Mouse (Mus musculus): ENCODE data around the gene Fancg. TPM values are rescaled to one million over a fixed set of nuclear protein-coding genes. Genes with fewer than 3 reads are reported as not detected.
A peak's percentile ranks its signal among the peaks of the same experiment; 100 is the strongest.

The Fancg gene
- polyA plus RNA-seq, 1 experiment from 2014 or later, result 23.2 TPM

DNA sequence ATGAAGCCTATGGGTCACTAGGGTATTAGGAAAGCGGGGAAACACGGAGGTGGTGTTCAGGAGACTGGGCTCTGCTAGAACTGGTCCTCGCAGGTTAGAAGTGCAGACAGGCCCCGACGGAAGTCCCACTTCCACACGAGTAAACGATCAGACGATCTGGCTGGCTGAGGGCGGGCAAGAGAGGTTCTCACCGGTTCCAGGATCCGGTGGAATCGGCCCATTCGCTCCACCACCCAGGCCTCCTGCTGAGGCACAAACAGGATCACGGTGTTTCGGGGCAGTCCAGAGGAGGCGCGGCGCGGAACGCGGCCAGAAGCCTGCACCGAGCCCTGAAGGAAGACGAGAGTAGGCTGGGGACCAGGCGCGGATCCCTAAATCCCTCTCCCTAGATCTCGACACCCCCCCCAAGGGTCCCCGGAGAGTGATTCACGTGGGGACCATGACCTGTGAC lies 20.5 kb upstream of the Fancg start:
- peaks cover 78% of the 10 kb centered on the region for H3K36me3 ChIP-seq
- DNase-seq (ENCODE audit: low spot score), result no peak
- WGBS, result 2% methylated on average over 28 of the region's 28 CpGs

DNA sequence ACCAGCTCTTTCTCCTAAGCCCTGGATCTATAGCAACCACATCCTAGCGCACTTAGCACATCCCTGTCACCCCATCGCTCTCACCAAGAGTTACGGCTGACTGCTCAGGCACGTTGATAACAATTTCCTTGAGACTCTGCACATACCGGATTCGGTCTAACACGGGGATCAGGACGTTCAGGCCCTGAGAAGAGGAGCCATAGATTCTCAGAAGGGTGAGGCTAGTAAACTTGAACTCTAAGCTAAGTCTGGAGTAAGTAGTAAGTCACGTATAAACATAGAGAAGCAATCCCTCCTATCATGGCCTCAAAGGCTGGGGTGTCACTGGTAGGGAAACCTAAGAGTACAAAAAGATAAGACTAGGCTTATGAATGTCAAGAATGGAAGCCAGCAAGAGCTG lies 20.0 kb upstream of the Fancg start:
- H3K9me3 ChIP-seq, result no peaks in the 10 kb centered on the region
- H3K4me3 ChIP-seq, result peak overlapping the region; percentile 86
- H3K4me1 ChIP-seq (replicated peaks), result peaks cover 35% of the 10 kb centered on the region
- H3K27me3 ChIP-seq (ENCODE audit: insufficient read depth, poor library complexity, severe bottlenecking), result no peaks in the 10 kb centered on the region
- H3K36me3 ChIP-seq, result peaks cover 73% of the 10 kb centered on the region
- H3K27ac ChIP-seq, result peak overlapping the region; percentile 92
- DNase-seq (ENCODE audit: low spot score), result no peak
- 86% methylated on average over 9 of the region's 9 CpGs for WGBS

More for the DNA sequence above, 20.5 kb upstream of the Fancg start:
- Histone ChIP-seq H3K4me3 (peak overlapping the region; percentile 86), H3K27ac (peak overlapping the region; percentile 92), H3K27me3 (ENCODE audit: insufficient read depth, poor library complexity, severe bottlenecking) (no peaks in the 10 kb centered on the region), H3K4me1 (replicated peaks) (peaks cover 32% of the 10 kb centered on the region), H3K9me3 (no peaks in the 10 kb centered on the region)

DNA sequence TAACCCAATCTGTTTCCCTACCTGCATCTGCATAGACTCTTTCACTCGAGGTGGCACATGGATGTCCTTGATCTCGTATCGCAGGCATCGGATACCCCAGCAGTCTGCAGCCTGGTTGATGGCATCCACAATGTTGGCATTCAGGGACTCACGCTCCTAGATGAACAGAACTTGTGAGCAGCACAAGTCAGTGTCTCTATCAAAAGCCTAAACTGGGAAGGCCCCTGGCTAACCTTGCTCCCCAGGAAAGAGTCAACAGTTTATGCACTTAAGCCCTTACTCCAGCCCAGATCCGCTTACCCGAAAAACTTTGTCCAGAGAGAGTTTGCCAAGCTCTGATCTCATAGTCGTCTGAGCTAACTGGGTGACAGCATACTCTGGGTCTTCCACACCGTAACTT lies 19.4 kb upstream of the Fancg start:
- Histone ChIP-seq H3K4me3 (peak overlapping the region; percentile 86), H3K9me3 (no peaks in the 10 kb centered on the region), H3K27ac (no peak overlapping the region), H3K36me3 (peaks cover 67% of the 10 kb centered on the region), H3K4me1 (replicated peaks) (peaks cover 41% of the 10 kb centered on the region), H3K27me3 (ENCODE audit: insufficient read depth, poor library complexity, severe bottlenecking) (no peaks in the 10 kb centered on the region)
- no peak for DNase-seq (ENCODE audit: low spot score)
- WGBS, result 96% methylated on average over 9 of the region's 9 CpGs

DNA sequence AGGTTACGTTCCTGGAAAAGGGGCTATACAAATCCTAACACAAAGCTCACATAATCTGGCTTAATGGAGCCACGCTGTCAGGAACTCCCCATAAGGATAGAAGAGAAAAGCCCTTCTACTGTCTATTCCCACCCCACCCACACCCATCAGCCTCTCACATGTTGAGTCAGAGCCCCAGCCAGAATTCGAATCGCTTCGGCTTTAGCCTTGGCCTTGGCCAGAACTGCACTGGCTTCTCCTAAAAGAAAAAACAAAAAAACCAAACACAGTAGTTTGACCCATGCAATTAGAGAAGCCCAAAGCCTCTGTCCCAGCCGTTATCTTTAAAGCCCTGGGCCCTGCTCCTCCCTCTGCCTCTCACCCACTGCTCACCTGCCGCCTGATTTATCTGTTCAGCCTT lies 18.8 kb upstream of the Fancg start:
- Histone ChIP-seq H3K9me3 (no peaks in the 10 kb centered on the region), H3K36me3 (peaks cover 64% of the 10 kb centered on the region), H3K4me1 (replicated peaks) (peaks cover 47% of the 10 kb centered on the region)

DNA sequence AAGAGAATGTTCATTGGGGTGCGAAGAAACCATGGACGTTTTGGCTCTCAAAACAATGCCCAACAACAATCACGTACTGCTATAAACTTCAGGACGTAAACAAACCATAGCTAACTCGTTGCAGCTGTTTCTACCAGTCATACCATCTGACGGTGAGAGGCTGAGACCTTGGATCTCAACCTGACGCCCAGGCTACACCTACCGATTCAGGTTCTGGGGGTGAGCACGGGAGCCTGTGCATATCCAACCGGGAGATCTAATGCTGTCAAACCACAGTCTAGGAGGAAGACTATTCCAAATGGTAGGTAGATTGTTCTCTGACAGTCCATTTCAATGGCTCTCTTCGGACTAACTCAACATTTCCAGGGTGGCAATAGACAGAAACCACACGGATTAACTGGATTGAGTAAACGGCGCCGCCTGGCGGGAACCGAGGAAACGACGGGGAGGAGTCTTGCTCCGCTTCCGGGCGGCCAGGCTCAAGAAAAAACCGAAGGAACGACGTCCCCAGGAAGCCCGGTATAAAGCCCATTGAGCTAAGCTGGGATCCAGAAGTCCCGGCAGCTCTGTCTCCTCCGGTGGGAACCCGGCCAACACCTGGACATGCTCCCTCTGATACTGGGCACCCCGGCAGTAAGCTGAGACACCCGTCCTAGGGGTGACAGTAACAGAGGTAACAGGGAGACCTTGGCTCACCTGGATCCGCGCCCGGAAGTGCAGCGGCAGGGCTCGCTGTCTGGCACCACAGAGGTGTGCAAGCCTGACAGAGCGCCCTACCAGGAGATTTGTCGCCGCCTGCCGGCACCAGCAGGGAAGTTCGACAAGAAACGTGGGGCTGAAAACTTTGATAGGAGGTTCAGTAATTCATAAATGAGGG lies 15.0 kb upstream of the Fancg start, which contains the start of gene Pigo:
TSS of gene Pigo (minus strand) at position 736 of the 877 bp plus-strand sequence.
- peak; percentile 92 for DNase-seq (ENCODE audit: low spot score)
- Histone ChIP-seq H3K36me3 (peaks cover 84% of the 10 kb centered on the region), H3K9me3 (no peaks in the 10 kb centered on the region), H3K27ac (peak within 1 kb of the TSS; percentile 88), H3K27me3 (ENCODE audit: insufficient read depth, poor library complexity, severe bottlenecking) (no peaks in the 10 kb centered on the region), H3K4me3 (peak within 1 kb of the TSS; percentile 65), H3K4me1 (replicated peaks) (peaks cover 27% of the 10 kb centered on the region)
- WGBS, result 10% methylated on average over 42 of the region's 42 CpGs

More for the DNA sequence above, 18.8 kb upstream of the Fancg start:
- Histone ChIP-seq H3K27me3 (ENCODE audit: insufficient read depth, poor library complexity, severe bottlenecking) (no peaks in the 10 kb centered on the region), H3K4me3 (no peak overlapping the region), H3K27ac (no peak overlapping the region)
- no peak for DNase-seq (ENCODE audit: low spot score)
- WGBS, result 94% methylated on average over 7 of the region's 7 CpGs

DNA sequence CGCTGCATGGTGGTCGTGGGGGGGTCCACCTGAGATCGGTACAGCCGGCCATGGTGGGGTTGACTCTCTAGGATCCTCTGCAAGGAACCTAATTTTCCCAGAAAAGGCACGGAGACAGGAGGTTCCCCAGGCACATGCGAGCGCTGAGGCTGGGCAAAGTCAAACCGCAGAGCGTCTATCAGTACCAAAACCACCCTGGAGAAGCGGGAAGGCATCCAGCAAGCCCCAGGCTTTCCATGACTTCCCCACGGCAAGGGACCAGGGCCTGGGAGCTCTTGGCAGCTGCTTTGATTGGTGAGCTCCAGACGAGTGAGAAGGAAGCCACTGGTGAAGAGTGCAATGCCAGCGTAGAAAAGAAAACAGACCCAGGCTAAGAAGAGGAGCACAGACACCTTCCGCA lies 14.4 kb upstream of the Fancg start:
- Histone ChIP-seq H3K27ac (peak overlapping the region; percentile 88), H3K27me3 (ENCODE audit: insufficient read depth, poor library complexity, severe bottlenecking) (no peaks in the 10 kb centered on the region), H3K9me3 (no peaks in the 10 kb centered on the region), H3K36me3 (peaks cover 85% of the 10 kb centered on the region), H3K4me3 (peak overlapping the region; percentile 65), H3K4me1 (replicated peaks) (peaks cover 20% of the 10 kb centered on the region)
- WGBS, result 86% methylated on average over 14 of the region's 14 CpGs
- no peak for DNase-seq (ENCODE audit: low spot score)

DNA sequence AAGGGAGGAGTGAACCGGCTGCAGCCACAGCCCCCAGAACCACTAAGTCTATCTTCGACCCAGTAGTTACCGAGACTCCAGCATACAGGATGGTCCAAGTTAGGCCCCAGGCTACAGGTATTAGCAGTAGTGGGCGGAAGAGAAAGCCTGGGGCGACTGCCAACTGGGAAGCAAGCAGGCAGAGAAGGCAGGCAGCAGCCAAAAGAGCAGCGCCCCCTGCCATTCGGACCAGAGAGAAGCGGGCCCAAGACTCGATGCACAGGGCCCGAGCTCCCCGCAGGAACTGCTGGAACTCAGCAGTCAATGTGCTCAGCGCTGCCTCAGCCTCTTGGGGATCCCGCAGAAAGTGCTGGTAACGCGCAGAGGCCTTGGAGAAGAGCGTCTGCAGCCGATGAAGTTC lies 11.0 kb upstream of the Fancg start:
- 73% methylated on average over 17 of the region's 17 CpGs for WGBS
- Histone ChIP-seq H3K27ac (no peak overlapping the region), H3K9me3 (no peaks in the 10 kb centered on the region), H3K4me3 (no peak overlapping the region), H3K4me1 (replicated peaks) (peaks cover 15% of the 10 kb centered on the region), H3K36me3 (peaks cover 82% of the 10 kb centered on the region), H3K27me3 (ENCODE audit: insufficient read depth, poor library complexity, severe bottlenecking) (no peaks in the 10 kb centered on the region)
- DNase-seq (ENCODE audit: low spot score), result no peak

DNA sequence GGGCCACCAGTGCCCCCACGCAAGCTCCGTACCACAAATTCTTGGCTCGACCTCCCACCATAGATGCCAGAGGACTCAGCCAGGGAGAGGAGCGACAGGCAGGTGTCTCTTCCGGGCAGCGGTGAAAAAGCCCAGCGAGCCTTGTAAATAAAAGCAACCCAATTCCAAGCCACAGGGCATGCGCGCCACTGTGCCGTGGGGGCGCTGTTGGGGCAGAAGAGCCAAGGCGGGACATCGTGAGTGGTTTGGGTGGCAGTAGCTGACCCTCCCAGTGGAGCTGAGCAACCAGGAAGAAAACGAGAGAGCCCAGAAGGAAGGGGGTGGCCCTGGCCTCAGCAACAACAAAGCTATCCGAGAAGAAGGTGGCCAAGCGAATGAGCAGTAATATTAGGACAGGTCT lies 10.6 kb upstream of the Fancg start:
- Histone ChIP-seq H3K36me3 (peaks cover 81% of the 10 kb centered on the region), H3K27ac (no peak overlapping the region), H3K4me1 (replicated peaks) (peaks cover 15% of the 10 kb centered on the region), H3K9me3 (no peaks in the 10 kb centered on the region), H3K4me3 (no peak overlapping the region), H3K27me3 (ENCODE audit: insufficient read depth, poor library complexity, severe bottlenecking) (no peaks in the 10 kb centered on the region)
- DNase-seq (ENCODE audit: low spot score), result no peak
- 82% methylated on average over 16 of the region's 16 CpGs for WGBS

DNA sequence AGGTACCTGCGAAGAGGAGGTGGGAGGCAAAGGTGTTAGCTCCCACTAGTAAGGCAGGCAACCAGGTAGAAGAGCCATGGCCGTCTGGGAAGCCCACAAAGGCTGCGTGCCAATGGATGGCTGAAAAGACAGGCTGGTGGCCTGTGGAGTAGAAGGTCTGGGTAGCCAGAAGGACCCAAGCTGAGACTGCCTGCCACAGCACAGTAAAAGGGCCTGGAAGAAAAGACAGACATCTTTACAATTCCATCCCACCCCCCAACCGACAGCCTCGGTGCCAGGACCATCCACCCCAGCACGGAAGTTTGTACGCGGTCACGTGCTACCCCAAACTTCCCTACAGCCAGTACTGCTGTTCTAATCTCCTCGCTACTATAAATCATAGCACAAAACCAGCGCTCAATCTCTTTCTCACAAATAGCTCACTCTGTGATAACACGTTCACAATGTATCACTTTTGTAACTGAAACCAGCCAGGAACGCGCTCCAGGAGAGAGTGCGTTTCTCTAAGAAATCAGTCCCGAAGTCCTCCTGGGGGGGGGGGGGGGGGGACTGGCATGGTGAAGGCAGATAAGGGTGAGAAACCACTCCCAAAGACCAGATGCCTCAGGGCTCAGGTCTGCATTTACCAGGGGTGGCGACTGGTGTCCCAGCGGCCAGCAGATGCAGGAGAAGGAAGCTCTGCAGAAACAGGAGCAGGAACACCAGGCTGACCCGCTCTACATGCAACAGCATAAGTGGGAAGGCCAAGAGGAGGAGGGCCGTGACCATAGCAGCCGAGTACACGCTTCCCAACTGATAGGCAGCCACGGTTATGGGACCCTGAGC lies 9.5 kb upstream of the Fancg start:
- no peak overlapping the region for H3K4me3 ChIP-seq
- H3K4me1 ChIP-seq (replicated peaks), result peaks cover 7% of the 10 kb centered on the region
- no peak for DNase-seq (ENCODE audit: low spot score)
- no peaks in the 10 kb centered on the region for H3K9me3 ChIP-seq
- H3K27me3 ChIP-seq (ENCODE audit: insufficient read depth, poor library complexity, severe bottlenecking), result no peaks in the 10 kb centered on the region
- no peak overlapping the region for H3K27ac ChIP-seq
- peaks cover 82% of the 10 kb centered on the region for H3K36me3 ChIP-seq
- WGBS, result 91% methylated on average over 23 of the region's 23 CpGs

DNA sequence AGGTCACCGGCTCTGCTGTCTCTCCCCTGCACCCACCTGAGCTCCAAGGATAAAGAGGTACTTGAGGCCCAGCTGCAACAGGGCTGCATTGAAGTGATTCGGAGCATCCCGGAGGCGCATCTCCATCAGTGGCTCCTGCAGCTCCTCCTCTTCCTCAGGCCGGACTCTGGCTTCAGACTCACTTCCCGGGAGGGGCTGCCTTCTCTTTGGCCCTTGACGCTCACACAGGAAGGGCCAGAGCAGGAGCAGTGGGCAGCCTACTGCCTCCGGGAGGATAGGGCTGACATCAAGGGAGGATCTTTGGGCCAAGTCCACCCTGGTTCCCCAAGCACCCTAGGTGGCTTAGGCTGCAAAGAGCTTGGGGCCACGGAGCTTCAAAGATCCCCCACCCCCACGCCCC lies 8.9 kb upstream of the Fancg start:
- no peak for DNase-seq (ENCODE audit: low spot score)
- peaks cover 79% of the 10 kb centered on the region for H3K36me3 ChIP-seq
- WGBS, result 91% methylated on average over 10 of the region's 10 CpGs
- no peaks in the 10 kb centered on the region for H3K27me3 ChIP-seq (ENCODE audit: insufficient read depth, poor library complexity, severe bottlenecking)
- H3K4me3 ChIP-seq, result no peak overlapping the region
- H3K4me1 ChIP-seq (replicated peaks), result no peaks in the 10 kb centered on the region; the same call in 1 of the 2 replicates
- no peaks in the 10 kb centered on the region for H3K9me3 ChIP-seq
- no peak overlapping the region for H3K27ac ChIP-seq

DNA sequence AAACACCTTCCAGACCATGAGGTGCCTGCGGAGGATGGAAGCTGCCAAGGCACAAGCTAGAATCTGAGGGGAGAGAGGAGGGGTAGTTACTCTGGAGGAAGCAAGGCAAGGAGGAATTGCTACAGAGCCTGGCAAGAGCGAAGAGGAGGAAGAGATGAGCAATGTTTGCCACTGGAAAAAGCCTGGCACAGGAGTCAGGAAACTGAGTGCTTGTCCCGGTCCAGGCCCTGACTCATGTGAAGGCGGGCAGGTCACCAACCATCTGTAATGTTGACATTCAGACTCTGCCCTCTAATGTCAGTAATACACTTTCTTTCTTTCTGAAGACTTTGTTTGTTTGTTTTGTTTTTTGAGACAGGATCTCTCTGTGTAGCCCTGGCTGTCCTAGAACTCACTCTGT lies 7.8 kb upstream of the Fancg start:
- Histone ChIP-seq H3K9me3 (no peaks in the 10 kb centered on the region), H3K27me3 (ENCODE audit: insufficient read depth, poor library complexity, severe bottlenecking) (no peaks in the 10 kb centered on the region), H3K36me3 (peaks cover 69% of the 10 kb centered on the region), H3K4me1 (replicated peaks) (peaks cover 6% of the 10 kb centered on the region; the same call in 1 of the 2 replicates), H3K4me3 (no peak overlapping the region), H3K27ac (no peak overlapping the region)
- 93% methylated on average over 4 of the region's 4 CpGs for WGBS
- DNase-seq (ENCODE audit: low spot score), result no peak

DNA sequence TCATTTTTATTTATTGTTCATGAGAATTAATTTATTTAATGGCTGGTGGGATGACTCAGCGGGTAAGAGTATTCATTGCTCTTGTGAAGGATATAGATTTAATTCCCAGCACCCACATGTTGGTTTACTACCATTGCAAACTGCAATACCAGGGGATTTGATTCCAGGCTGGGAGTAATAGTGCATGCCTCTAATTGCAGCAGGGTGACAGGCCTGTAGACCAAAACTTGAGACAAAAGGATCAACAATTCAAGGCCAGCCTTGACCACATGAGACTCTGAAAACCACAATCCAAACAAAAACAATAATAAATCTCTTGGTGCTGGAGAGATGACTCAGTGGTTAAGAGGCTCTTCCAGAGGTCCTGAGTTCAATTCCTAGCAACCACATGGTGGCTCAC lies 1.8 kb upstream of the Fancg start:
- Histone ChIP-seq H3K9me3 (no peaks in the 10 kb centered on the region), H3K4me3 (no peak overlapping the region), H3K4me1 (replicated peaks) (peaks cover 29% of the 10 kb centered on the region), H3K36me3 (peaks cover 13% of the 10 kb centered on the region), H3K27me3 (ENCODE audit: insufficient read depth, poor library complexity, severe bottlenecking) (no peaks in the 10 kb centered on the region), H3K27ac (no peak overlapping the region)
- DNase-seq (ENCODE audit: low spot score), result no peak
- WGBS, result 96% methylated on average over 1 of the region's 1 CpGs

DNA sequence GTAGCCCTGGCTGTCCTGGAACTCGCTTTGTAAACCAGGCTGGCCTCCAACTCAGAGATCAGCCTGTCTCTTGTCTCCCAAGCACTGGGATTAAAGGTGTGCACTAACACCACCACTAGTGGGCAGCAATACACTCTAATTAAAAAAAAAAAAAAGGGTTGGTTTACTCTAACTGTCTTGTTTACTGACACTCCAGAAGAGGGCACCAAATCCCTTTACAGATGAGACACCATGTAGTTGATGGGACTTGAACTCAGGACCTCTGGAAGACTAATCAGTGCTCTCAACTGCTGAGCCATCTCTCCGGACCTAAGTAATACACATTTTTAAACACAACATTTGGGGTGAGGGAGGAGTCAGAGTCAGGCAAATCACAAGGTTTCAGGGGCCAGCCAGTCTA lies 4.5 kb downstream of the Fancg start:
- H3K27ac ChIP-seq, result no peak overlapping the region
- no peak overlapping the region for H3K4me3 ChIP-seq
- no peaks in the 10 kb centered on the region for H3K9me3 ChIP-seq
- peaks cover 26% of the 10 kb centered on the region for H3K4me1 ChIP-seq (replicated peaks)
- H3K27me3 ChIP-seq (ENCODE audit: insufficient read depth, poor library complexity, severe bottlenecking), result no peaks in the 10 kb centered on the region
- DNase-seq (ENCODE audit: low spot score), result peak; percentile 15
- 67% methylated on average over 2 of the region's 2 CpGs for WGBS
- peaks cover 43% of the 10 kb centered on the region for H3K36me3 ChIP-seq
